Mouse (Mus musculus) cerebellum, postnatal 14 days (tissue): ENCODE measurements at regions not wholly inside any gene's neighbourhood (a gene's known extent, or its start where the extent isn't known, plus 50 kb on each side); places are given as distances from the start of the nearest gene placed in this dataset.

Experiments
- DNase-seq, 2 experiments: peaks; one replicate each; pipeline ENCODE4 v3.0.0; 2021; ENCODE audit warnings: mixed read lengths in 2 of 2

DNA sequence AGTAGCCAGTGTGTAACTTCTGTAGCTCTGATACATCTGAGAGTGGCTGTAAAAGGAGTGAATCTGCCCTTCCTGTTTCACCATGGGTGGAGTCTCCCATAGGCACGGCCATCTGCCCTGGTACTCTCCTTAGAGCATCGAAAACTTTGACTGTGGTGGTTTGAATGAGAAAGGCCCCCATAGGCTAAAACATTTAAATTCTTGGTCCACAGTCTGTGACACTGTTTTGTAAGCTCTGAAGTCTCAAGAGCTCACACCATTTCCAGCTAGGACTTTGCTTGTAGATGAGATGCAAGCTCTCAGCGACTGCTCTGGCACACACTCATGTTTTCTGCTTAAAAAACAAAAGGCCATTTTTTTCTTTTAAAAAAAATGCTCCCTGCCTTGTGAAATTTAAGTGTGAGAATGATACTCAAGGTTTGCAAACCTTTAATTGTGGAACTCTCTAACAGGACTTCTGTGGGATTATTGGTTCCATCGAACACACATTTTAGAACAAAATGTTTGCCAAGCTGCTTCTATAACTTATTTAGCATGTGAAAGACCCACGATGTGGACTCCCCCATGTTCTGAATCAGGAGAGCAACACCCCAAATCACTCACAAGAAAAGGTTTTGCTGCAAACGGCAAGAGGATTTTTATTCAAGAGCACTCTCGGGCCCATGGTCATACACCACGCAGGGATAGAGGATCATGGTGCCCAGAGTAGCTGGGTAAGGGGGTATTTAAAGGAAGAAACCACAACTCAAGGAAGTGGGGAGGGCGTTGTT lies 65.7 kb upstream of the Klf12 start:
- DNase-seq: no peak

DNA sequence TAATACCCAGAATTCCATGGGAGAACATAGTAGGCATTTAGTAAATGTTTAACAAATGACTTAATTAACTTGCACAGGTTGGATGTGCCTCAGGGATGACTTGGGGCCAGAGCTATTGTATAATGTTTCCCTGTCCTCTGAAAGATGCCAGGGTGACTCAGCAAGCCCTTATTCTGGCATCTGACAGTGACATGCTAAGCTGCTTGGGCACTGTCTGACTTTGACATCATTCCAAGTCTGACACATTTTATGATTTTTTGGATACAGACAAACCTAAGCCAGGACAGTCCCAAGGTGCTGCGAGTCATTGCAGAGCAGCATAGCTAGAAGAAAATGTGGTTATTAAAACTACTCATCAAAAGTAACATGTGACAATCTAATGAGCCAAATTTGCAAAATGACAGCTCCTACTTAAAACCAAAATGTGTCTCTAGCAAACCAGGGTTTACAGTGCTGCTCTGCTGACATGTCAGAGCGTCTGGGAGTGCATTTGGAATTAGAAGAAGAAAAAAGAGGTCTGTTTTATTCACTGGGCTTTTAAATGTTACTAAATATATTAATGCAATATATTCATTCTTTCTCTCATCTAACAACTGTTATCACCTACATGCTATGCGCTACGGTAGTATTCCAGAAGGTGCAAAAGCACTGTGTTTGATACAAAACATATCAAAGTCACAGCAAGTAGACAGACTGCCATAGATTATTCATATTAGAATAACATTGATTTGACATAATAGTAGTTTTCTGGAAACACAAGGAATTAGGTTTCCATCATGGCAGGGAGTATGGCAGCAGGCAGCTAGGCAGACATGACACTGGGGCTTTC lies 64.1 kb upstream of the Klf12 start:
- peak; percentile 26 to 43 for DNase-seq

DNA sequence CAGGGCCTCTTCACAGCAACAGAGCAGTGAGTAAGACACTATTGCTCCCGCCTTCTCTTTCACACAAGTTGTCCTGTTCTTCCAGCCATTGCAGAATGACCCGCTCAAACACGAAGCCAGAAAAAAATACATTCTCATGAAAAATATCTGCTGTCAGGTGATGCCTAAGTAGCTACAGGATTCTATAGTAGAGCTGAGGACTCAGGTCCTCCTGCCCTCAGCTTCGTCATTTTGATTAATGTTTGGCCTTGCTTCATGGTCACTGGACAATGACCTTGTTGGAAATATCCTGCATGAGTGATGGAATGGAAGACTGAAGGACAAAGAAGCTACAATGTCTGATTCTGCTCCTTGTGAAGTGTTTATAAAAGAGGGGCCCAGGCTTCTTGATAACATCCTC lies 52.4 kb upstream of the Klf12 start:
- DNase-seq: no peak
